Mouse (Mus musculus) cortical plate, adult 2 months (tissue): Measurements from ENCODE around the gene Neurl1a.

Experiments used
- CTCF ChIP-seq: fragments of 200-500 bp; IDR thresholded peaks from 2 replicates; pipeline ENCODE4 v1.5.1; 2011; ENCODE audit warnings: mild to moderate bottlenecking, control low read depth, low read length; ENCODE audit not compliant: insufficient read depth; ENCODE audit errors: extremely low read depth
- POLR2A ChIP-seq: fragments of 200-500 bp; IDR thresholded peaks from 2 replicates; pipeline ENCODE4 v1.6.1; 2011; ENCODE audit warnings: mild to moderate bottlenecking, low read length, control low read depth; ENCODE audit not compliant: insufficient read depth; ENCODE audit errors: extremely low read depth

- TF ChIP-seq CTCF (no peak), POLR2A (no peak)
These were observed 20.2 kb downstream of the Neurl1a start for GRCm38 (mm10) chr19:47198671-47199350.
